Mouse (Mus musculus): ENCODE results near the gene Cx3cr1.

- TF ChIP-seq CTCF (IDR thresholded peaks at IDR 0.05; ENCODE audit: insufficient read depth, low read length) (no peak), POLR2A (IDR thresholded peaks at IDR 0.05; ENCODE audit: borderline replicate concordance, extremely low read depth, low read depth, low read length) (no peak)
These were observed 76.4 kb downstream of the Cx3cr1 start for GRCm38 (mm10) chr9:119993092-119993844.

Measured in lung, adult 2 months (tissue).